Mouse (Mus musculus) CD4-positive, CD25-positive, alpha-beta regulatory T cell, adult 2 months (primary cell): ENCODE data around the gene Jph3.

Source experiments
- DNase-seq: peaks from one replicate; pipeline ENCODE4 v3.0.0-alpha.2; 2012; ENCODE audit warnings: low read depth, low spot score

The Jph3 gene

GRCm38 (mm10) chr8:121729323-121729722 is at the start of gene Jph3:
TSS of gene Jph3 (plus strand) at chr8:121729623.
- DNase-seq = no peak

- DNase-seq = no peak
Measured at GRCm38 (mm10) chr8:121680896-121681295, 48.5 kb upstream of the Jph3 start.

- DNase-seq = no peak
Measured at GRCm38 (mm10) chr8:121681457-121681856, 48.0 kb upstream of the Jph3 start.

- DNase-seq = no peak
Measured at GRCm38 (mm10) chr8:121683083-121683832, 46.2 kb upstream of the Jph3 start.

DNA sequence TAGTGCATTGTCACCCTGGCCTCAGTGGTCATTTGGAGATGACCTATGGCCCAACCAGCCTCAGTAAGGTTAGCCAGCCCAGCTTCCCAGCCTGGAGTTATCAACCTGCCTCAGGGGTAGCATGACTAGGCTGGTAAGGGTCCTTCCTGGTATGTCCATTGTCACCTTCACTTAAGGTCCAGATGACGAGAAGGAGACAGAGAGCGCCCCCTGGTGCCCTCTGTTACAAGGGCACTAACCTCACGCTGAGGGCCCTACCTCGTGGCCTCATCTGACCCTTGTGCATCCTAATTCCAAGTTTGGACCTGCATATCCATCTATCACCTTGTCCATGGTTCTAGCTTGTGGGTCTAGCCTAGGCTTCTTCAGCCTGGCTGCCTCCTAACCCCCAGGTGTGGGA is 44.0 kb upstream of the Jph3 start:
- peak; percentile 41 for DNase-seq

DNA sequence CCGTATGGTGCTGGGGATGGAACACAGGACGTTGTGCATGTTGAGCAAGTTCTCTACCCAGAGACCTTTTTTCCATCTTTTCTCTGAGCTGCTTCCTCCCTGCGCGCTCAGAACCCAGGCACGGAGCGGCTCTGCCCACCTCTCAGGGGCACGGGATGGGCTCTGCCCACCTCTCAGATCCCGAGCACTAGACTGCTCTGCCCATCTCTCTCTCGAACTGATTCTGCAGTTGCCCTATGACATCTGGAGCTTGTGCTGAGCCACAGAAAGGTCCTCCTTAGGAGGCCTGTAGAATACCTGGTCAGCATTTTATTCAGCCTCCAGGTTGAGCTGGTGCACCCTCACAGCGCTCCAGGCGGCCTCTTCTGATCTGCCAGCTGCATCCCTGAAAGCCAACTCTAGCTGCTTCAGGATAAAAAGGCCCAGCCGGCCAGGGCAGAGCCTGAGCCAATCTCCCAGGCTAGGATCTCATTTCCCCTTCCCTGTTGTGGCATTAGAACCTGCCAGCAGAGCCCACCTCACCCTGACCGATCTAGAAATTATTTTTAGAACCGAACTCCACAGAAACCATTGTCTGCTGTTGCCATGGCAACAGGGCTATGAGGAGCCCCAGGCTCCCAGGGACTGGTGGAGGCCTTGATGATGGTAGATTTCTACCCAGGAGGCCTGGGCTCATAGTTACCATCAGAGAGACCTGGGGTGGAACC is 41.8 kb upstream of the Jph3 start:
- no peak for DNase-seq

DNA sequence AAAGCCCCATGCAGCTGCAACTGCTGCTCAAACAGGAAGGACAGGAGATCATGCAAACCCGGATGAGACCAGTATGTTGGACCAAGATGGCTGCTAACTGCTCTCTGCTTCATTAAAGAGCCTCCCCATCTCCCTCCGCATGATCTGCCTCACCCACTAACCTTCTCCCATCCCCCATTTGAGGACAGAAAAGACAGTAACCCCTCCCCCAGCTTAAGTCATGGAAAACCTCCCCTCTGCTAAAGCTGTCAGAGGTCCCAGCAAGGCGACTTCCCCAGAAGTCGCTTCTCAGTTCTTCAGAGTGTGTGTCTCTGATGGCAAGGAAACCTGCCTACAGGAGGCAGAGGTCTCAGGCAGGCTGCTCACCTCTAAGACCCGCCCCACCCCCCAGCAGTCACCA is 40.9 kb upstream of the Jph3 start:
- DNase-seq = no peak

GRCm38 (mm10) chr8:121694453-121694852 is 35.0 kb upstream of the Jph3 start:
- DNase-seq = peak; percentile 70

DNA sequence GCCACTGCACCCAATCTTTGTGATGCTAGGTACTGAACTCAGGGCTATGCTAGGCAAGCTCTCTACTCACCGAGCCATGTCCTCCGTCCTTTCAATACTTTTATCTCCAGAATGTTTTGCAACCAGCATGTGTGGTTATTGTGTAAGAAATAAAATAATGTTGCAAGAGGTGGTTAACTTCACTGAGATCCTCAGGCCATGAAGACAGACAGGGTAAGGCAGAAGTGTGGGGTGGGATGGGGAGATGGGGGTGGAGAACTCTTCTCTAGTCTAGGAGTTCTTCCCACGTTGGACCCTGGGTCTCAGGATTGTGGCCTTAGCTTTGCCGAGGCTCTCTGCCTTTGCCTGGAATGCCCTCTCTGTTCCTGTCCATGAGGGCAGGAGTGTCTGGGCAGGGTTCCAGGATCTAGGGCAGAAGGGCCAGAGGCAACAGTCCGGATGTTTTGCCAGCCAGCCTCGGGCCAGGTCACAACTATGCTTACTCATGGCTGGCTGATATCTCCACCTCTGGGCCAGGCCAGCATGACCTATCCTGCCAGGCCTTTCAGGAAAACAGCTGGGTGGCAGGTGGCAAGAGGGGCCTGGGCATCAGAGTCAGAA is 33.7 kb upstream of the Jph3 start:
- no peak for DNase-seq

- DNase-seq = no peak
Measured at GRCm38 (mm10) chr8:121697735-121698614, 31.4 kb upstream of the Jph3 start.

DNA sequence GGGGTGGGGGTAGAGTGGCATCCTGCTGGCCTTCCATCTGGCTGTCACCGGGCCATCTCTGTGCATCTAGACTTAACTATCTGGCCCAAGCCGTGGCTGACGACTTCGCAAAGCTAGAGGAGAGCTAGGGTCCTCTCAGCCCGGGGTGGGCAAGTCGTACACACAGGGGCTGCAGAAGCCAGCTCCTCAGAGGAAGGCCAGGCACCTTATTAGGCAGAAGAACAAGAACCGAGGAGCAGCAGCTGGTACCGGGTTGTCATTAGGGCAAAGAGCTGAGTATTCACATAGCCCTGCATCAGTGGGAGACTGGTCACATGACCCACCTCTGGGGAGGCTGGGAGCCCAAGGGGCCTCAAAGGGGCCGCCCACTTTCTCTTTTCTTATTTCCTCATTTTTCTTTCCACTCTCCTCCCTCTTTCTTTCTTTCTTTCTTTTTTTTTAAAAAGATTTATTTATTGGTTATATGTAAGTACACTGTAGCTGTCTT is 30.8 kb upstream of the Jph3 start:
- no peak for DNase-seq

DNA sequence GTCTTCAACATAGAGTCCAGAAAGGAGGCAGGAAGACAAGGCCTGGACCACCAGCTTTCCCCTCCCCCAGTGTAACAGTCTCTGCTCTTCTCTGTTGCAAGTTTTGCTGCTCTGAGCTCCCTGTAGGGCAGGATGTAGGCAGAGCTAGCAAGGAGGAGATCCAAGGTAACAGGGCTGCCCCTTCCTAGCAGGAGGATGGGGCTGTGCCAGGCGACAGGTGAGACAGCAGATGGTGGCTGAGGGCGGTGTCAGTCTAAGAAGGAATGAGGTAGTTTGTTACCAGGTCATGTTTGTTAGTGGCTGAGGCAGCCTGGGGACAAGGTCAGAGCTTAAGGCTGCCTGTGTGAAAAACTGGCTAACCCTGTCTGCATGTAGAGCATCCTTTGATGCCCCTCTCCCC is 29.5 kb upstream of the Jph3 start:
- DNase-seq = no peak

DNA sequence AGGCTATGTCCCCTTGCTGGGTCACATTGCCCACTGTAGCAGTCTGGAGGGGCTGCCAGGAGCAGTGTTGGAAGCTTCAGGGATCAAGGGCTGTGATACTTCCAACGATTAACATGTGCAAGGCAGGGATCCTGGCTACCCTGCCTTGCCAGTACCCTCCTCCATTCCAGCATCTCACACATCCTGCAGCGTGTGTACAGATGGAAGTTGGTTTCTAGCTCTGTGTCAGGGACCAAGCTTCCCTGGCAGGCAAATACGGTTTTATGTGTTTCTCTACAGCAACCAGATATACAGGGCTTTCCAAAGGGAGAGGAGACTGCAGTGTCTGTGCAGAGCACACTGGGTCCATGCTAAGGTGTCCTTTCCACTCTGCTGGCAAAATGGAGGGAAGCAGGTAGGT is 24.2 kb upstream of the Jph3 start:
- DNase-seq = no peak

DNA sequence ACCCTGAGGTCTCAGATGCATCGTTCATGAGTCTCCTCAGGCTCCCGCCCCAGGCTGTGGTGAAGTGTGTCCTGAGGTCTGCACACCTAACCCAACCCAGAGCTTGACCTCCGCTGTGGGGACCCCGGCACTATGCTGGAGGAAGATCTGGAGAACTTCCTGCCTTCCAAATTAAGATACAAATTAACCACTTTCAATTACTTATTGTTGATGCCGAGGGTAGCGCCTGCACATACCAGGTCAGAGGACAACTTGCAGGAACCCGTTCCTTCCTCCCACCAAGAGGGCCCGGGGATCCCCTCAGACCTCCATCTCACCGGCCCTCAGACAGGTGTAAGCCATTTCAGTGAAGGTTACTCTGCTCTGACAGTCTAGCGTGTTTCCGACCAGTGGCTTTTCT is 22.5 kb upstream of the Jph3 start:
- DNase-seq = no peak

DNA sequence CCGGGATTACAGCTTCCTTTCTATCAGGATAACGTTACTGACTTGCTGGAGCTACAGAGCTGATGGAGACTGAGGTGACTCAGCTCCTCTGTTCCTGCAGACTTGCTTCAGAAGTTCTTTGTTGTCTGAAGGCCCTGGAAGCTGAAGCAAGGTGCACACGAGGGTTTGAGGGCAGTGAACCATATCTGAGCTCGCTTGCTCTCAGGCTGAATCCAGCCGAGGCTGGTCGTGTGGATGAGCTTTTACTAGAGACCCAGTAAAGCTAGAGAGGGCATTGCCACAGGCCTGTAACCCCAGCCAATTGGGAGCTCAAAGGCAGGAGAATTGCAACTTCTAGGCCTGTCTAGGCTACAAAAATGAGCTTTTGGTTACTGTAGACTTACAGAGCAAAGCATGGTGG is 21.0 kb upstream of the Jph3 start:
- no peak for DNase-seq

- DNase-seq = no peak
Measured at GRCm38 (mm10) chr8:121717502-121717901, 11.9 kb upstream of the Jph3 start.

DNA sequence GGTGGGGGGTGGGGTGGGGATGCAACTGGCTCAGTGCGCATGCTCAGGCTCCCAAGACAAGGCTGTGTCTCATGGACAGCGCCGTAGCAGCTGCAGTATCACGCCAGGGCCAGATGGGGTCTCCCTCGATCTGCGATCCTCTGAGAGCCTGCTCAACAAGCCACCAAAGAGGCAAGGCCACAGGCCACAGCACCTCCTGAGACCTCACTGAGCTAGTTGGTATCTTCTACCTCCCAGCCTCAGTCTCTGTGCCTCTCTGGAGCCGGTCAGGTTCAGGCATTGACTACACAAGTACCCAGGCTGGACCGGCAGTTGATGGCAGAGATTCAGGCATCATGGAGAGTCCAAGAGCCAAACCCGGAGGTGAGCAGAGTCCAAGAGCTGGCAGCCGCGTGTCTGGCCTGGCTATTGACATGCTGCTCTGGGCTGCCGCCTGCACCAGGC is 11.4 kb upstream of the Jph3 start:
- peak; percentile 51 for DNase-seq

DNA sequence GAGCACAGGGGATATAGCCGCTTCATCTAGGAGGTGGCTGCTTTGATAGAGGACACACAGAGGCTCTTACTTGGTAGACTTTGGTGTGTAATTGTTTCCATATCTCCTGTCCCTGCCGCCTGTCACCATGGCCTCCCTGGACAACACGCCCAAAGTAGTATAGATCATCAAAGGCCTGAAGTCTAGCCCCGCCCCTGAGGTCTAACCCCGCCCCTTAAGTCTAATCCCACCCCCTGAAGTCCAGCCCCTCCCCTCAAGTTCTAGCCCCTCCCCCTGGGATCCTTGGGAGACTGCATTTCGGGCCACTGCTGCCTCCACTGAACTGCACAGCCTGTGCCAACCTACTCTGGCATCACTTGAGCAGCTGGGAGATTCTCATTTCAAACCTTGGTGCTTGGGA is 10.5 kb upstream of the Jph3 start:
- no peak for DNase-seq

- no peak for DNase-seq
Measured at GRCm38 (mm10) chr8:121721072-121721471, 8.4 kb upstream of the Jph3 start.

DNA sequence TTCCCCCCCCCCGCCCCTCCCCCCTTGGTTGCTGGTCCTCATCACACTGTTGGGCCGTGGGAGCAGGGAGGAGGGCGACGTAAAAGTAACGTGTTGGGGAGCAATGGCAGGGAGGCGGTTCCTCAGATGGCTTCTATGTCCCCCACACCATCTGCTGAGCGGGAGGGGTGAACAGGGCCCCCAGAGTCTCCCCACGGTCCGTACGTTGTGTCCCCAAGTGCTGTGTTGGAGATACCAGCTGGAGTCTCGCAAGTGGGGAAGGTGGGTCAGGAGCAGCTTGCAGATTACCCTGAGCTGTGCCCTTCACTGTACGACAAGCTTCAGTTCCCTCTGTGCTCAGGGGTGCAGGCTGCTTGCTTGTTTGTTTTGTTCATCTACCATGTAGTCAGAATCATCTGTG is 5.6 kb upstream of the Jph3 start:
- DNase-seq = no peak

DNA sequence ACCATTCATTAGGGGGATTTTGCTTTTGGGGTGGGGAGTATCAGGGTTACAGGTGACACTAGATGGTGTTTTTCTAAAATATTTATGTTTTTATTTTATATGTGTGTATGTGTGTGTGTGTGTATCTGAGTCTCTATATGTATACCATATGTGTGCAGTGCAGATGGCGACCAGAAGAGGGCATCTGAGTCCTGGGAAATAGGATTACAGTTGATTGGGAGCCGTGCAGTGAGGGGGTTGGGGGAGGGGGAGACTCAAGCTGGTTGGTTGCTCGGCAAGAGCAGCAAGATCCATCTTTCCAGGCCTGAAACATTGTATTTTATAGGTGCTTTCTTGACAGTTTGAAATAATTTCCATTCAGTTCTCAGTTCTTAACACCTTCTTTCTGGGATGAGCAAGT is 2.3 kb upstream of the Jph3 start:
- DNase-seq = no peak

DNA sequence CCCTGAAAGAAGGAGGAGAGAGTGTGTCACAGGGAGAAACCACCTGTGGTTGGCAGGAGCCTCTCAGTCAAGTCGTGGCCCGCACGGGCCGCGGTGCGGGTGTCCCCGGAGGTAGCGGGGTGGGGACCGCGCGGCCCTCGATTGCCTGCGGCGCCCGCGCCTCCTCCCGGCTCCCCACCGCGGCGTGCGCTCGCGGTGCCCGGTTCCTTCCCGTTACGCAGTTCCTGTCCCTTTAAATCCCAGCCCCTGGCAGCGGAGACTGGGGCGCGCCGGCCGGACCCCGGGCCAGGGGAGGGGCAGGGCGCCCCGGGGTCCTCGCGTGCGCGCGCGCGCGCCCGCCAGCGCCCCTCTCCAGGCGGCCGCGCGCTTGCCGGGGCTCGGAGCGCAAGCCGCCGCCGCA is 331 bp downstream of the Jph3 start:
- DNase-seq = no peak
